Mouse (Mus musculus): ENCODE data around the gene Pik3r6. TPM values are rescaled to one million over a fixed set of nuclear protein-coding genes. Genes with fewer than 3 reads are reported as not detected.

Gene Pik3r6
- 0.21 TPM for total RNA-seq (2023)

DNA sequence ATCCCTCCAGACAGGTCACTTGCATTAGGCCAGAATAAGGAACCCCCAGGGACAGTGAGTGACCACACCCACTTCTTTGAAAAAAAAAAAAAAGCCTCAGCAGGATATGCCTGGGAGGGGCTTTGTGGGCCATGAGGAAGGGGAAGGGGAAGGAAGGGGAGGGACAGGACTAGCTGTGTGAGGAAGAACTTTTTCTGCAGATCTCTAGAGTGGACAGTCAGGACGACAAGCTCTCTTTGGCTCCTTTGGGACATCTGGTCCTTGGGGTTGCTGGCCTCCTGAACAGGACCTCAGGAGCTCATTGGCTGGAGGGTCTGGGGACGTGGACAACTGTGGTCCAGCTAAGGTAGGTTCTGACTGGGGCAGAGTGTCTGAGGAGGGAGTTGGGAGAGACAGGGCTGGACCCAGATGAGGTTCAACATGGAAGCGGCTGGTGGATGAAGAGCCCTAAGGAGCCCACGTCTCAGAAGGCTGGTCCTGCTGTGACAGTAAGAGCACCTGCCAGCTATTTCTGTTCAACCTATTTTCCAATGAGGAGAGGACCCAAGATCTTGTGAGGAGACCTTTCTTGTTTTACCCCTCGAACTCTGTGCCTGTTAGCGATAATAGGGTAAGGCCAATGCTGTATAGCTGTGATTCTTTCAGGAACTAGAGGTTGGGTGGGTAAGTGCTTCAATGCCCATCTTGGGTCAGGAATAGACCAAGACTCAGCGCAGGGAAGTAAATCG lies at the start of gene Pik3r6:
TSS of gene Pik3r6 (plus strand) at position 118 of the 728 bp plus-strand sequence.

DNA sequence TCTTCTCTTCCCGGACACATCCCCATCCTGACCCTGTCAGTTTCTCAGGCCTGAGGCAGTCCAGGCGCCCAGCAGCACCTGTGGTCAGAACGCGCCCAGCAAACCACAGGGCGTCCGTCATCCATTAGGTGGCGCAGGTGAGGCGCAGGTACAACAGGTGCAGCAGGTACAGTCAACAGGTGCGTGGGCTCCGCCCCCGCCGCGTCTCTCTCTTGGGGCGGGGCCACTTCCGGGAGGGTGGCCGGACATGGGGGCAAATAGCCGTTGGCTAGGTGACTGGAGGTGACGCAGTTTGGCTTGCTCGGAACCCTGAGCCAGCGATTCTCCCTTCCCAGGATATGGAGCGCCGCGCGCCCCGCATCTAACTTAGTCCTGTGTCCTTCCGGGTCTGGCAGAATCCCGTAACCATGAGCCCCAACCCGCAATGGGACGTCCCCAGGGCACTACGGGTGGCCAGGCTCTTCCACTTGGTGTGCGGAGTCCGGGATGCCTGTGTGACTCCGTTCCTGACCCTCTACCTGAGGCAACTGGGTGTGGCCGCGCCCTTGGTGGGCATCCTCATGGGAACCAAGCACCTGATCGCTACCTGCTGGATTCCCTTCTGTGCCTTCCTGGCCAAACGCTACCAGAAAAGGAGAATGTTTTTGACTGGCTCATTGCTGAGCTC lies 53.2 kb downstream of the Pik3r6 start, which contains the start of gene Mfsd6l:
TSS of gene Mfsd6l (plus strand) at position 269 of the 667 bp plus-strand sequence.

DNA sequence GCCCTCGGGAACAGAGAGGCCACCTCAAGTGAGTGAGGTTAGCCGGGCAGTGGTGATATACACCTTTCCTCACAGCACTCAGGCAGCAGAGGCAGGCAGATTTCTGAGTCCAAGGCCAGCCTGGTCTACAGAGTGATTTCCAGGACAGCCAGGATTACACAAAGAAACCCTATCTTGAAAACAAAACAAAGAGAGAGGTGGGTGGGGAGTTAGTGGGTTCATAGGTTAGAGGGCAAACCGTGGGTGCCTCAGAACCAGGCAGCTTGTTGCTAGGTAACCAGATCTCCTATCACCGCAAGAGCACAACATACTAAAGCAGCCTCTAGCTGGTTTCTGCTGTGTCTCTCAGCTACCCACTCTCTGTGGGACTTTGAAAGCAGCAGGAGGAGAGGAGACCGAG lies 83.9 kb downstream of the Pik3r6 start, which contains the start of gene Ccdc42:
TSS of gene Ccdc42 (plus strand) at position 301 of the 400 bp plus-strand sequence.

Other genes with a start within 250 kb of the Pik3r6 start
- not detected for gene Ntn1, start 102.2 kb upstream of the Pik3r6 start, total RNA-seq (2023)
- gene Pik3r5, start 70.9 kb upstream of the Pik3r6 start, total RNA-seq (2023), result 244 TPM
- not detected for gene Mfsd6l, start 53.2 kb downstream of the Pik3r6 start, total RNA-seq (2023)
- not detected for gene Ccdc42, start 84.0 kb downstream of the Pik3r6 start, total RNA-seq (2023)
- gene Myh10, start 188.5 kb downstream of the Pik3r6 start, total RNA-seq (2023), result 1.5 TPM